Mouse (Mus musculus): ENCODE data around the gene Gas2l2. TPM values are rescaled to one million over a fixed set of nuclear protein-coding genes. Genes with fewer than 3 reads are reported as not detected.

Gene Gas2l2
- polyA plus RNA-seq, 2 experiments = 0.03 TPM; not detected in 1

- DNase-seq (ENCODE audit: low spot score) (no peak), ATAC-seq (ENCODE audit: low FRiP score, low read depth) (no peak)
- Histone ChIP-seq H3K9ac (ENCODE audit: low read depth, low read length, severe bottlenecking) (no peak overlapping the region), H3K27me3 (ENCODE audit: control insufficient read depth, insufficient read depth, low read length) (peaks cover 27% of the 10 kb centered on the region), H3K4me1 (ENCODE audit: control insufficient read depth, insufficient read depth, low read length) (peaks cover 9% of the 10 kb centered on the region; the same call in 1 of the 2 replicates), H3K36me3 (ENCODE audit: control insufficient read depth, insufficient read depth, low read length) (no peaks in the 10 kb centered on the region), H3K4me2 (replicated peaks; ENCODE audit: low read depth, low read length, severe bottlenecking) (no peak overlapping the region), H3K4me3 (replicated peaks; ENCODE audit: low read length) (no peak overlapping the region), H3K9me3 (ENCODE audit: control insufficient read depth, low read length) (no peaks in the 10 kb centered on the region), H3K27ac (replicated peaks; ENCODE audit: low read depth, low read length) (no peak overlapping the region)
- TF ChIP-seq POLR2A (IDR thresholded peaks at IDR 0.05; ENCODE audit: borderline replicate concordance, extremely low read depth, insufficient read depth, insufficient read length) = no peak
Measured at GRCm38 (mm10) chr11:83448927-83449236, 19.6 kb upstream of the Gas2l2 start.

- ATAC-seq (ENCODE audit: low FRiP score, low read depth) (no peak), DNase-seq (ENCODE audit: low spot score) (no peak)
- no peaks in the 10 kb centered on the region for H3K9me3 ChIP-seq (ENCODE audit: control insufficient read depth, low read length)
- peaks cover 33% of the 10 kb centered on the region for H3K27me3 ChIP-seq (ENCODE audit: control insufficient read depth, insufficient read depth, low read length)
- no peak overlapping the region for H3K4me3 ChIP-seq (replicated peaks; ENCODE audit: low read length)
- no peak for TF ChIP-seq POLR2A (IDR thresholded peaks at IDR 0.05; ENCODE audit: borderline replicate concordance, extremely low read depth, insufficient read depth, insufficient read length)
- 41% methylated on average over 15 of the region's 16 CpGs for WGBS
- peaks cover 9% of the 10 kb centered on the region; the same call in 1 of the 2 replicates for H3K4me1 ChIP-seq (ENCODE audit: control insufficient read depth, insufficient read depth, low read length)
- H3K36me3 ChIP-seq (ENCODE audit: control insufficient read depth, insufficient read depth, low read length) = no peaks in the 10 kb centered on the region
- no peak overlapping the region for H3K4me2 ChIP-seq (replicated peaks; ENCODE audit: low read depth, low read length, severe bottlenecking)
- H3K27ac ChIP-seq (replicated peaks; ENCODE audit: low read depth, low read length) = no peak overlapping the region
- H3K9ac ChIP-seq (ENCODE audit: low read depth, low read length, severe bottlenecking) = no peak overlapping the region
Measured at GRCm38 (mm10) chr11:83448021-83448926, 19.0 kb upstream of the Gas2l2 start.

- no peak for DNase-seq (ENCODE audit: low spot score)
- Histone ChIP-seq H3K27ac (replicated peaks; ENCODE audit: low read depth, low read length) (no peak overlapping the region), H3K9me3 (ENCODE audit: control insufficient read depth, low read length) (no peaks in the 10 kb centered on the region), H3K4me2 (replicated peaks; ENCODE audit: low read depth, low read length, severe bottlenecking) (no peak overlapping the region), H3K4me3 (replicated peaks; ENCODE audit: low read length) (no peak overlapping the region), H3K36me3 (ENCODE audit: control insufficient read depth, insufficient read depth, low read length) (no peaks in the 10 kb centered on the region), H3K27me3 (ENCODE audit: control insufficient read depth, insufficient read depth, low read length) (peaks cover 39% of the 10 kb centered on the region), H3K4me1 (ENCODE audit: control insufficient read depth, insufficient read depth, low read length) (peaks cover 9% of the 10 kb centered on the region; the same call in 1 of the 2 replicates), H3K9ac (ENCODE audit: low read depth, low read length, severe bottlenecking) (no peak overlapping the region)
- WGBS = 68% methylated on average over 10 of the region's 10 CpGs
- no peak for ATAC-seq (ENCODE audit: low FRiP score, low read depth)
- TF ChIP-seq POLR2A (IDR thresholded peaks at IDR 0.05; ENCODE audit: borderline replicate concordance, extremely low read depth, insufficient read depth, insufficient read length) = no peak
Measured at GRCm38 (mm10) chr11:83447612-83448011, 18.4 kb upstream of the Gas2l2 start.

GRCm38 (mm10) chr11:83445001-83445400 lies 15.7 kb upstream of the Gas2l2 start:
- 31% methylated on average over 19 of the region's 19 CpGs for WGBS
- Histone ChIP-seq H3K9ac (ENCODE audit: low read depth, low read length, severe bottlenecking) (no peak overlapping the region), H3K4me1 (ENCODE audit: control insufficient read depth, insufficient read depth, low read length) (peaks cover 9% of the 10 kb centered on the region; the same call in 1 of the 2 replicates), H3K9me3 (ENCODE audit: control insufficient read depth, low read length) (no peaks in the 10 kb centered on the region), H3K4me3 (replicated peaks; ENCODE audit: low read length) (peak overlapping the region; percentile 15), H3K4me2 (replicated peaks; ENCODE audit: low read depth, low read length, severe bottlenecking) (peak overlapping the region; percentile 35), H3K27ac (replicated peaks; ENCODE audit: low read depth, low read length) (no peak overlapping the region), H3K27me3 (ENCODE audit: control insufficient read depth, insufficient read depth, low read length) (peaks cover 56% of the 10 kb centered on the region), H3K36me3 (ENCODE audit: control insufficient read depth, insufficient read depth, low read length) (no peaks in the 10 kb centered on the region)
- no peak for DNase-seq (ENCODE audit: low spot score)
- TF ChIP-seq POLR2A (IDR thresholded peaks at IDR 0.05; ENCODE audit: borderline replicate concordance, extremely low read depth, insufficient read depth, insufficient read length) = no peak
- no peak for ATAC-seq (ENCODE audit: low FRiP score, low read depth)

- no peaks in the 10 kb centered on the region for H3K36me3 ChIP-seq (ENCODE audit: control insufficient read depth, insufficient read depth, low read length)
- peaks cover 4% of the 10 kb centered on the region; the same call in 1 of the 2 replicates for H3K4me1 ChIP-seq (ENCODE audit: control insufficient read depth, insufficient read depth, low read length)
- no peak for ATAC-seq (ENCODE audit: low FRiP score, low read depth)
- H3K9me3 ChIP-seq (ENCODE audit: control insufficient read depth, low read length) = no peaks in the 10 kb centered on the region
- H3K27me3 ChIP-seq (ENCODE audit: control insufficient read depth, insufficient read depth, low read length) = peaks cover 56% of the 10 kb centered on the region
- WGBS = 4% methylated on average over 7 of the region's 7 CpGs
- no peak overlapping the region for H3K27ac ChIP-seq (replicated peaks; ENCODE audit: low read depth, low read length)
- no peak overlapping the region for H3K9ac ChIP-seq (ENCODE audit: low read depth, low read length, severe bottlenecking)
- DNase-seq (ENCODE audit: low spot score) = no peak
- no peak overlapping the region for H3K4me3 ChIP-seq (replicated peaks; ENCODE audit: low read length)
- TF ChIP-seq POLR2A (IDR thresholded peaks at IDR 0.05; ENCODE audit: borderline replicate concordance, extremely low read depth, insufficient read depth, insufficient read length) = no peak
- no peak overlapping the region for H3K4me2 ChIP-seq (replicated peaks; ENCODE audit: low read depth, low read length, severe bottlenecking)
Measured at GRCm38 (mm10) chr11:83443824-83444223, 14.6 kb upstream of the Gas2l2 start.

Data from limb, embryonic 14.5 days (tissue).